Mouse (Mus musculus) liver, adult (tissue): ENCODE results near the gene Tmem238.

Experiments
- GATA4 ChIP-seq: IDR thresholded peaks from 2 replicates; pipeline ENCODE4 v1.6.1; 2014; ENCODE audit warnings: mild to moderate bottlenecking, low read length; ENCODE audit not compliant: insufficient replicate concordance

Tmem238 gene

GRCm38 (mm10) chr7:4771202-4771601, 18.3 kb downstream of the Tmem238 start, which contains the start of gene Fam71e2:
Gene Fam71e2, minus strand, starts transcription at chr7:4771302.
- TF ChIP-seq GATA4 = no peak

GRCm38 (mm10) chr7:4764946-4765710, 24.3 kb downstream of the Tmem238 start:
- no peak for TF ChIP-seq GATA4

GRCm38 (mm10) chr7:4759670-4760069, 29.8 kb downstream of the Tmem238 start:
- no peak for TF ChIP-seq GATA4

GRCm38 (mm10) chr7:4752821-4753570, 36.5 kb downstream of the Tmem238 start, which contains the start of gene Cox6b2:
Gene Cox6b2, minus strand, starts transcription at chr7:4753094.
- no peak for TF ChIP-seq GATA4

GRCm38 (mm10) chr7:4751971-4752820, 37.3 kb downstream of the Tmem238 start:
- TF ChIP-seq GATA4 = no peak

GRCm38 (mm10) chr7:4749169-4749568, 40.3 kb downstream of the Tmem238 start:
- no peak for TF ChIP-seq GATA4

- no peak for TF ChIP-seq GATA4
These were observed 41.1 kb downstream of the Tmem238 start for GRCm38 (mm10) chr7:4748321-4748720.

- TF ChIP-seq GATA4 = no peak
These were observed 42.1 kb downstream of the Tmem238 start for GRCm38 (mm10) chr7:4747156-4747899.

- TF ChIP-seq GATA4 = no peak
These were observed 43.0 kb downstream of the Tmem238 start for GRCm38 (mm10) chr7:4746326-4746980.

- no peak for TF ChIP-seq GATA4
These were observed 44.6 kb downstream of the Tmem238 start for GRCm38 (mm10) chr7:4744886-4745285.

GRCm38 (mm10) chr7:4743354-4743753, 46.1 kb downstream of the Tmem238 start:
- TF ChIP-seq GATA4 = no peak

GRCm38 (mm10) chr7:4742482-4742819, 47.0 kb downstream of the Tmem238 start:
- TF ChIP-seq GATA4 = no peak

GRCm38 (mm10) chr7:4741672-4742481, 47.6 kb downstream of the Tmem238 start:
- TF ChIP-seq GATA4 = no peak

GRCm38 (mm10) chr7:4741151-4741550, 48.3 kb downstream of the Tmem238 start:
- no peak for TF ChIP-seq GATA4

GRCm38 (mm10) chr7:4740309-4740727, 49.1 kb downstream of the Tmem238 start:
- TF ChIP-seq GATA4 = no peak
